Mouse (Mus musculus) large intestine, adult 2 months (tissue): ENCODE data around the gene Ptpn7. TPM values are rescaled to one million over a fixed set of nuclear protein-coding genes. Genes with fewer than 3 reads are reported as not detected.

Source experiments
- DNase-seq: peaks from one replicate; pipeline ENCODE4 v3.0.0-alpha.2; 2012; ENCODE audit warnings: low read depth, low spot score
- WGBS: fragments of 180-500 bp; shearing (Covaris S2); methylation state at CpG from one replicate; pipeline ENCODE4 v1.1.7; 2018; 5-methylcytosine and 5-hydroxymethylcytosine counted together
- polyA plus RNA-seq: library from polyadenylated mRNA; depleted of rRNA; stranded (reverse); fragments of >200 nt; gene quantifications from 2 replicates; pipeline ENCODE4 v1.2.3, GENCODE M21; 2012

The Ptpn7 gene
- polyA plus RNA-seq, 1 experiment = 5.5 TPM

DNA sequence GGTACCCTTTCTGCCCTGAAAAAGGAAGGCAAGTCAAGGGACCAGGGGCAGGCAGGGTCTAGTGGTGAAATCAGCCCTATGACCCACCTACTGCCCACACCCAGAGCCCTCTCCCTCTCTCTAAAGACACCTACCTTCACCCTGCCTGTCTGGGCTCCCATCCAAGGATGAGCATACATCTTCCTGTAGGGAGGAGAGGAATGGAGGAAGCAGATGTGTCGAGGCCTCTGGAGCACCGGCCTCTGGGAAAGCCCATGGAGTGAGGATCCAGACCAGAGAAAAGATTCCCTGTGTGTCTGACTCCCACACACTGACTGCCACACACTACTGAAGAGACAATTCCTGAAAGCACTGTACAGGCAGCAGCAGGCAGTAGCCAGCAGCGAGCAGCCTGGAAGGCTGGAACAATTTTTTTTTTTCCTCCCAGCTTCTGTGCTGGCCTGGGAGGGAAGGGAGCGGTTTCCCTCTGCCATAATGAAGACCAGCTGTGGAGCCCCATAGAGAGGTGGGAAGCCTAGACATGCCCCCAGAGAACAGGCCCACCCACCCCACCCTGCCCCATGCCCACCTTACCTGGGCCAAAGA lies 6.0 kb upstream of the Ptpn7 start:
- no peak for DNase-seq
- WGBS = 61% methylated on average over 4 of the region's 4 CpGs

DNA sequence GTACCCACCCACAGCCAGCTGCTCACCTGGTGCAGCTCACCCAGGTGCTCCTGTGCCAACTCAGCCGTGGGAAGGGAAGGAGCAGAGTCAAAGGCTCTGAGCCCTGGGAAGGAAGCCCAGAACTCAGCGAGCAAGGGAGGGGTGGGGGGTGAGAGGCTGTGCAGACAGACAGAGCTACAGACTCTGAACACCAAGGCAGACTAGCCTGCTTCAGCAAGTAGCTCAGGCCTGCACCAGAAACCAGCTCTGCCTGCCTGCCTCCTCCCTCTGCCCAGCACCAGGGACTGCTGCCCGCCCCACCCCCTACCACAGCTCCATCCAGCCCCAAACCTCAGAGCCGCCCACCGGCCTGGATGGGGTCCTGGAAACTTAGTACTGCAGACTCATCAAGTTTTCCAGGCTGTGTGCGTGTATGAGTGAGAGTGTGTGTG lies 4.5 kb upstream of the Ptpn7 start:
- DNase-seq = no peak
- WGBS = 45% methylated on average over 6 of the region's 6 CpGs

DNA sequence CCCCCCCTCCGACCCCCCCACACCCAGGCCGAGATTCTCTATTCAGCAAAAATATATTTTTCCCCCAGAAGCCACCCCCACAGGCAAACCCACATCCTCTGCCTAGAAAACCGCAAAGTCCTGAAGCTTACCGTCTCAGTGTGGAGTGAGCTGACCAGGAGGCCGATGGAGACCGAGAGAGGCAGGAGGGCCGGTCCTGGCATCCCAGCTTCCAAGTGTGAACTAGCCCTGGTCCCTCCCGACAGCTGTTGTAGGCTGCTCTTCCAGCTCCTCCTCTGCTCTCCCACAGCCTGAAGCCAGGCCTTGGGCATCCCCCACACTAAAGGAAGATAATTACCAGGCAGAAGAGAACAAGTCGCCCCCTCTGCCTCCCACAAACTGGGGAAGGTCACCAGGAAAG lies 3.5 kb upstream of the Ptpn7 start:
- DNase-seq = no peak
- 54% methylated on average over 9 of the region's 9 CpGs for WGBS

DNA sequence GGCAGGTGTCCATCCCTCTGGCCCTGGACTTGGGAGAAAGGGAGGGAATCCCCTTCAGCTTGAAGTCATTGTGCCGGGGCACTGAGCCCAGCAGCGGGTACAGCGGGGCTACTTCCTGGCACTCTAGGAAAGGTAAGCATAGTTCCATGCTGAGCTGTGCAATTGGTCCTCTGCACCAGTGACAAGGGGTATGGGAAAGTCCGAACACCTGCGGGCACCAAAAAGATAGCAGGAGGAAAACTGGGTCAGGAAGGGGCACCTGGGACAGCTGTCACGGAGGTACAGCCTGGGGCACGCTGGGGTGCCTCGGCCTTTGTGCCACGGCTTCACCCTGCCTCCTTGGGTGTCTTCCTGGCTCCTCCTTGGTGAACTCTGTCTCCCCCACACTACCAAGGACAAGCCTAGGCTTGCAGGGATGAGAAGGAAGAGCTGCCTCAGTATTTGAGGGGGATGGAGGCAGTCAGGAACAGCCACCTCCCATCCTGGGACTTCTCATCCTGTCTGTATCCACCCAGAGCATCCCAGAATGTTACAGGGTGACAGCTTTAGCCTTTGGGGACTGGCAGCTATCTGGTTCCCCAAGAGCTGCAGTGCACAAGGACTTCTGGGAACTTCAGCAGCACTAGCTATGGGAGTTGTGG lies 2.8 kb upstream of the Ptpn7 start:
- DNase-seq = no peak
- WGBS = 69% methylated on average over 9 of the region's 9 CpGs

DNA sequence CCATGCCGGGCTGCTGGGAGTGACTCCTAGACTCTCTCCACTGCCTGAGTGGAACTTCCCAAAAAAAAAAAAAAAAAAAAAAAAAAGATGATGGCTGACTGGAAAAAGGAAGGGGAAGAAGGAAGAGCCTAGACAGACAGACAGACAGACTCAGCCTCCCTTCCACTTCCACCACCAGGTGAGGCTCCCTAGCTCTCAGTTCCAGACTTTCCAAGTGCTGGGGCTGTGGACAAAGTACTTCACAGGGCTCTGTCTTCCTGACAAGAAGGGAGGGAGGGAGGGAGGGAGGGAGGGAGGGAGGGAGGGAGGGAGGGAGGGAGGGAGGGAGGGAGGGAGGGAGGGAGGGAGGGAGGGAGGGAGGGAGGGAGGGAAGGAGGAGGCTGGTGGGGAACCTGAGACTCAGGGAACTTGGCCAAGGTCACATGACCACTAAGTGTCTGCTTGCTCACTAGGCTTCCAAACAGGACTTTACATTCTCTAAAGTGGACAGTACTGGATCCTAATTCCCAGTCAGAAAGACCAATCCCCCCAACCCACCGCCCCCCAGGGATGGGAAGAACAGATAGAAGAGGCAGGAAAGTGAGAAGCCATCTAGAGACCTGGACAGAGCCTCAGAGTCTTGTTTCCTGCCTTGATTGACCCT lies 2.0 kb upstream of the Ptpn7 start:
- no peak for DNase-seq
- 63% methylated on average over 2 of the region's 2 CpGs for WGBS

DNA sequence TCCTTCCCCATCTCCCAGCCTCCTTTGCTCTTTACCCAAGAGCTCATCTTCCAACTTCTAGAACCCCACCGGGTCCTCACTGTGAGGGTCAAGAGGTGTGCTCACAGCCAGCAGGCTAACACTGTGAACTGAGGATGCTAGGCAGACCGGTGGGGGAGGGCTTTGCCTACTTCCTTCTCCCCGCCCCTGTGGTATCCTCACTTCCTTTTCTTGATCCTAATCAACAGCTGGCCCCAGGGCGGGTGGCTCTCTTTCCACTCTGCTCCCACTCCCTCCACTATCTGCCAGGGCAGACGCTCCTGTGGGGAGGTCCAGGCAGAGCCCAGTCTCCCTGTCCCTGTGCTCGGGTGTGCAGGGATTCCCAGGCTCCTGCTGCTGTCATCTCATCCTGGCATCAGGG lies 1.5 kb upstream of the Ptpn7 start:
- no peak for DNase-seq
- 14% methylated on average over 6 of the region's 6 CpGs for WGBS

DNA sequence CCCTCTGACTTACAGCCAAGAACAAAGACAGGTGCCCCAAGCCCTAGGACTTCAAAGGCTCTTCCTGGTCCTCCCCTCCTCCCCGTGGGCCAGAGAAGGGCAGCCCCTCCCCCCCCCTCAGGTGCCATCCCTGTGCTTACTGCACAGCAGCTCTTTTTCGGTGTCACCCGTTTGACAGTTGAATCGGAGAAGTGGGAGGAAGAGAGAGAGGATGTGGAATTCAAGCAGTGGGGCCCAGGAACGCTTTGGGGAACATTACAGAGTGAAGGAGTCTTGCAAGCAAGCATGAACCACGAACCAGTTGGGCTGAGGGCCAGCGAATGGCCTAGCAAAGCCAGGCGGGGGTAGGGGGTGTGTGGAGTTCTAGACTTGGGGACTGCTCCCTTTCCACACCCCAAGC lies 940 bp upstream of the Ptpn7 start:
- WGBS = 38% methylated on average over 8 of the region's 8 CpGs
- no peak for DNase-seq

DNA sequence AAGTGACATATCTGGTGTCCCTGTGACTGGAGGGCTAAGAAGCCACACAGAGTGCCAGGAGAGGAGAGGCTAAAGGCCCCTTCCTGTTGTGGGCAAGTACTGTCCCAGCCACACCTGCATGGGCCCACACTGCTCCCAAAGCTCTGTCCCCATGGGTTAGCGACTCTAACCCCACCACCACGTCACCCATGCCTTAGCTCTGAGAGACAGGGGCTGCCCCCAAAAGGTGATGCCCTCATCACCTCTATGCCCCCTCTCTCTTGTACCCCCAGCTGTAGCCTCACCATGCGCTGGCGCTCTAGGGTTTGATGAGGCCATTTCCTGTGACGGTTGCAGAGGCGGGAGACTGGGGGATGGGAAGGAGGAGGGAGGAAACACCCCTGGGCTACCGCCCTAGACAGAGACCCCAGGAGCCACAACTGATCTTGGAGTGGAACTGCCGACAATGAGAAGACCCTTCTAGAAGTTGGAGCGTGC lies 431 bp downstream of the Ptpn7 start:
- no peak for DNase-seq
- WGBS = 83% methylated on average over 9 of the region's 9 CpGs

DNA sequence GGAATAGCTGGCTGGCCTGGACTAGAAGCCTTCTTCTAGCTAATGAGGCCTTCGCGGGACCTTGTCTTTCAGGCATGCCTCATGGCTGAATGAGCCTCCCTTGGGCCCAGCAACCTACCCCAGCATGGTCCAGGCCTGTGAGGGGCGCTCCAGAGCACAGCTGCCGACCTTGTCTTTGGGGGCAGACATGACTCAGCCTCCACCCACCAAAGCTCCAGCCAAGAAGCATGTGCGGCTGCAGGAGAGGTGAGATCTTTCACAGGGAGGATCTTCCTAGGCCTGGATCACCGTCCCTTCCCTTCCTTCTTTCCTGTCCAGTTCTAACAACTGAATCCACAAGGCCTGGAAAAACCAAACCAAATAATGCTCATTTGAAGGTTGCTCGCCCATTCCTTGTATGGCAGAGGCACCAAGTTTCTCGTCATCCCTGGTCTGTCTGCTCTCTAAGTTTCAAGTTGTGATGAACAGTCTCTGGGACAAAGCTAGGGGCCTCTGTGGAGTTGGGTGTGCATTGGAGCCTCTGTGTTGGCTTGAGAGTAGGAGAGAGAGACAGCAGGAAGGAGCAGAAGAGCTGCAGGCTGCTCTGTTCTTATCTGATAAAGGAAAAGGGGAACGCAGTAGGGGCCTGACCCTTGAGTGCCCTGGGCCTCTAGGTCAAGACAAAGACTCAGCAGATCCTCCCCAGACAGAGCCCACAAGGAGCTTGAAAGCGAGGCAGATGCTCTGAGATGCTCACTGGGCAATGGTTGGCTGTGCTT lies 1.4 kb downstream of the Ptpn7 start:
- 75% methylated on average over 10 of the region's 10 CpGs for WGBS
- DNase-seq = no peak

DNA sequence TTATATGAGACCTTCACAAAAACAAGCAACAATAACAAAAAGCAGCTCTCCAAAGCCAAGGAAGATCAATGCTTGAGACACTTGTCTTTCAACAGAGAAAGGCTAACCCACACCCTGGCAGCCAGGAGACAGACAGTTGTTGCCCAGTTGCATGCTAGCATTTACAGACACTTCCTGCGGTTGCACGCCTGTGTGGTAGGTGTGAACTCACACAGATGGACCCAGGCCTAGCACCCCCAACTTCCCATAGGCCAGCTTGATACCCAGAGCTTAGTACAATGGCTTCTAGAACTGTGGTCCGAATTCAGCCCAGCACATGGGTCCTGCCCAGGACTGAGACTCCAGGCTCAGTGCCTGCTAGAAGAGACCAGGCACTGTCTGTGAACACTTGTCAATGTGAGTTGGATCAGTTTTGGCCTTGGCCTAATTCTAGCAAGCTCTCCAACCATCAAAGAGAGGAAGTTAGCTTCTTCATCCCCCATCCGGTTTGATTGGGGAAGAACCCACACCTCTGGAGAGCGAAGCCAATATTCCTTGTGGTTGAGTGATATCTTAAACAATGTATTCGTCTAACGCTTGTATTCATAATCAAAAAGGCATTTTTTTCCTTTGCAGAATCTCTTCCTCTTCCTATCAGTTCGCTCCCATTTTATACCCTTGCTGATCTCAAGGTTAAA lies 2.7 kb downstream of the Ptpn7 start:
- DNase-seq = no peak
- 84% methylated on average over 8 of the region's 8 CpGs for WGBS

DNA sequence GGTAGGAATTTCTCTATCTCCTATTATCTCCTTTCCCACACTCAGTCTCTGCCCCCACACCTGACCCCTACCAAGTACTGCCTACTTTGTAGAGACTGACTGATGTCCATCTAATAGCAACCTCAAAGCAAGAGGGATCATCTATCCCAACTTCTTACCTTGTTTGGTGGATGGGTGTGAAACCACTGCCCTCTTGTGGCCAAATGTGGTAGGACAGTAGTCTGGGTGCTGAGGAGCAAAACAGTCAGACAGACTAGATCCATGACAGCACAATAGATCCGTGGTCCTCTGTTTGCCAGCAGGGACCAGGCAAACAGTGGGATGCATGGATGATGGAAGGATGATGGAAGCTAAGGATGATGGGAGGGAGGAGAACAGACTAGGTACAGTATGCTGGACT lies 4.0 kb downstream of the Ptpn7 start:
- 0% methylated on average over 1 of the region's 1 CpGs for WGBS

DNA sequence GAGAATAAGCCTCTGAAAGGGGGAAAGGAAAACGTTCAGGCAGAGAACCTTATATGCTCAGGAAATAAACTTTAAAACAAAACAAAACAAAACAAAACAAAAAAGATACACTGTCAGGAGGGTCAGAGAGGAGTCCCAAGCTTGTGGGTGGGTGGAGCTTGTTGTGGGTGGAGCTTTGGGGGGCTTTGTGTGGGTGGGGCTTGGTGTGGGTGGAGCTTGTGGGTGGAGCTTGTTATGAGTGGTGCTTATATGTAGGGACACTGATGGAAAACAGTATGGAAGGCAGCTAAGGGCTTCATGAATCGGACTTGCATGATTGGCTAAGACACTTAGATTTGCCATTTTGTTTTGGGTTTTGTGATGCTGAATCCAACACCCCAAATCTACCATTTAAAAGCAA lies 7.4 kb downstream of the Ptpn7 start:
- DNase-seq = no peak
- WGBS = 63% methylated on average over 2 of the region's 2 CpGs

More for the DNA sequence above, 4.0 kb downstream of the Ptpn7 start:
- DNase-seq = peak; percentile 46

DNA sequence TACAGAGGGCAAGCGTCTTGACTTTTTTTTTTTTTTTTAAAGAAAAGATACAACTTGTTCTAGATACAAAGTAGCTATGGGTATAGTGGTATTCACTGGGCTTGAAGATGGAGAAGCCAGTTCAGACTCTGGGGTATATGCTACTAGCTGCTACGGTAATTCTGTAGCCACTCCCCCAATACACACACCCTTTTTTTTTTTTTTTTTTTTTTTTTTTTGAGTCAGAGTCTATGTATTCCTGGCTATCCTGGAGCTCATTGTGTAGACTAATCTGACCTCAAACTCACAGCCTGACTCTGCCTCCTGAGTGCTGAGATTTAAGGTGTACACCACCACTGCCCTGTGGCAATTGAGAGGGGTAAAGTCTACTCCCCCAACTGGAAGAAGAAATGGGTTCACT lies 10.0 kb downstream of the Ptpn7 start:
- 34% methylated on average over 2 of the region's 2 CpGs for WGBS
- no peak for DNase-seq

DNA sequence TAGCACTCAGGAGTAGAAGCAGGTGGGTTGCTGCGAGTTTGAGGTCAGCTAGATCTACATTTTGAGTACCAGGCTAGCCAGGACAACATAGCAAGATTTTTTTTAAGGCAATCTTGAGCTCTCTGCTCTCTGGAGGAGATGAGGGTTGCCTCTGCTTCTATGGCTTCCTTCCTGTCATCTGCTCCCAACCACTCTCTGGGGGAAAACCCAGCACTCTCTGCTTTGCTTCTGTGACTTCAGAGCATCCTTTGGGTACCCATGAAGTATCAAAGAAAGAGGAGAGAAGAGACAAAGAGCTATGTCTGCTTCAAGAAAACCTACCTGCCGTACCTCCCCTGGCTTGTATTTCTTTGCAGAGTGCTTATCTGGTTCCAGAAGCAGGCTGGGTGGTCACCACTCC lies 11.4 kb downstream of the Ptpn7 start:
- DNase-seq = no peak
- 92% methylated on average over 2 of the region's 2 CpGs for WGBS

DNA sequence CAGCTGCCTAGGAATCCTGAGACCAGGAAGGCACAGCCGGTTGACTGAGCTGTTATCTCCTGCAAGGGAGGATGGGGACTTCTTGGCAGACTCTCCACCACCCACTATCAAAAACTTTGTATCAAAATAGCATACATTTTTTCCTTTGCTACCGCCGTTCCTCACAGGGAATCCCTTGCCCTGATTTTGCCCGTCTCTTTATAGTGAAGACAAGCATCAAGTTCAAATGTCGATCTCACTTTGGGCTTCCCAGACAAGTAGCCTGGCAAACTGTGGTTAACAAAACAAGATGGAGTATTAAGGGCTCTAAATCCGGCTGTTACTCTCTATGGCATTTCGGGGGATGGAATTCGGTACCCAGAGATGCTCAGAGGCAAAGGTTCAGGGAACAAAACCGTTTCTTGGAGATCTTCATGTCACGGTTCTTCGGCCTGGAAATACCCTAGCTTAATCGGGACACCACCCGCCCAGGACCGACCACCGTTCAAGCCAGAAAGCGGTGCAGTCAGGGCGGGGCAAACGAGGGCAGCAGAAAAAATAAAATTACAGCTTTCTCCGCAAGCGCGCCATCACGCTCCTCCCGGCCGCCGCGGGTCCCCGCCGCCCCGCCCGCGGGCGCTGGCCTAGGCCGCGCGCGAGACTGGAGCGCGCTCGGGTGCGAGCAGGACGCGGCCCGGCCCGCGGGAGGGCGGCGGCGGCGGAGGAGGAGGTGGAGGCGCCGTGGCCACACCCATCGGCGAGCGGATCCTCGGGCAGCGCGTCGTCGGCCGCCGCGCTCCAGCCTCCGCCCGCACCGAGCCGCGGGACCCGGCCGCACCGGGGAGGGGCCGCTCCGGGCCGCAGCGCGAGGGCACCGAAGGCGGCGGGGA lies 13.8 kb downstream of the Ptpn7 start, which contains the start of gene Arl8a:
Arl8a (plus strand) TSS at position 748 of the 869 bp plus-strand sequence.
- no peak for DNase-seq
- 2% methylated on average over 78 of the region's 78 CpGs for WGBS

DNA sequence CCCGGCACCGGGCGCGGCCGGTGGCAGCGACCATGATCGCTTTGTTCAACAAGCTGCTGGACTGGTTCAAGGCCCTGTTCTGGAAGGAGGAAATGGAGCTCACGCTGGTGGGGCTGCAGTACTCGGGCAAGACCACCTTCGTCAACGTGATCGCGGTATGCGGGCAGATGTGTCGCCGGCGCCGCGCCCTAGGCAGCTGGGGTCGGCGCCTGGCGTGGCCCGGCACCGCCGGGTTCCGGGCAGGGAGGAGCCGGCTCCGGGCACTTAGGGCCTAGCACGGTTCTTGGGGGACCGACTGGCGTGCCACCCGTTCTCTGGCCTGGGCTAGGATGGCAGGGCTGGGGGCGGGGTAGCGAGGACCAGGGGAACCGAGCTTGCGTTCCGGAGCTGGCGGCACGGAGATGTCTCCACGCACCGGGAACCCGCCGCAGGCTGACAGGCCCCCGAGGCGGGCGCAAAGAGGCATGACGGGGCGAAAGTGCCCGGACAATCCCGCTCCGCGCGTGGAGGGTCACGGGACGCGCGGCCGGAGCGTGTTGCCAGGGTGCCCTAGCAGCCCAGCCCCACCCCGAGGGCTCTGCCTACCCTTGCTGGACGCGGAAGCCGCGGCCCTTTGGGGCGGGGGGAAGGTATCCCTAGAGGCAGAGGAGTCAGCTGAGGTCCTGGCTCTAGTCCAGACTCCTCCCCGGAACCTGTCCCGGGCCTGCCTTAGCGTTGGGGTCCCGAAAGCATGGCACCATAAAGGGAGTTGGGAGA lies 14.6 kb downstream of the Ptpn7 start:
- WGBS = under 1% methylated on average over 69 of the region's 69 CpGs
- no peak for DNase-seq

DNA sequence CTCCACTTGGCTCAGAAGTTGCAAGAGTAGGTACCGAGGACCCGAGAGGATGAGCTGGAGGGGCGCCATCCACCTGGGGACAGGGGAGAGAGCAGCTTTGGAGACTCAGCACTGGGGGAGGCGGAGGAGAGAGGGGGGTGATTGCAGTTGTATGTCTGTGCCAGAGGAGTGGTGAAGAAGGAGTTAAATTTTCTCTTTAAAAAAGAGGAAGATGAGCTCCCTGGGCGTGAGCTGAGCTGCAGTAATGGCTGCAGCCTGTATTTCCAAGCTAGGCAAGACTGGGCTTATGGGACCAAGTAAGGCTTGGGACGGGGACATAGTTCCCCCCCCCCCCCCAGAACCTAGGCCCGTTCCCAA lies 15.2 kb downstream of the Ptpn7 start:
- 19% methylated on average over 7 of the region's 7 CpGs for WGBS
- no peak for DNase-seq

DNA sequence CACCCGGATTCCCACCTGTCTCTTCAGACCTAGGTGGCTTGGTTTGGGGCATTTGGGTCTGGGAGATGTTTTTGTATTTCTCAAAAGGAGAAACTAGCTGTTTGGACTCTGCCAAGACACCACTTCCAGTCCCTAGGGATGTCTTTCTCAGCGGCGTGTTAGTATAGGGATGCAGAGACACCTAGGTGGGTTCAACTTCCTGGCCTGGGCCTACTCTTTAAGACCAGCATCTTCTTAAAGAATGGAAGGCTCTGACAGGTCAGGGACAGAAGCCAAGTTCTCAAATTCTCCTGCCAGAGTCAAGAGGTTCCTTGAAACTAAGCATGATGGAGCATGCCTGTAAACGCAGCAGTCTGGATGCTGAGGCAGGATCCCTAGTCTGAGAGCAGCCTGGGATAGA lies 16.0 kb downstream of the Ptpn7 start:
- no peak for DNase-seq
- WGBS = 66% methylated on average over 4 of the region's 4 CpGs
